Mouse (Mus musculus) erythroid progenitor cell, adult 5-6 weeks (primary cell): ENCODE data around the gene Bend4. TPM values are rescaled to one million over a fixed set of nuclear protein-coding genes. Genes with fewer than 3 reads are reported as not detected.

ENCODE experiments used
- ATAC-seq: replicated peaks from 2 replicates; pipeline ENCODE4 v1.8.0; 2016; ENCODE audit warnings: moderate number of reproducible peaks, mild to moderate bottlenecking, moderate TSS enrichment, inconsistent platforms; ENCODE audit not compliant: poor library complexity, low FRiP score, severe bottlenecking
- total RNA-seq, 2 experiments: library from RNA; stranded (forward) in 1 of 2; stranded (reverse) in 1 of 2; fragments of 150-400 nt in 1 of 2; fragments of 186-747, 209-891 nt in 1 of 2; gene quantifications; 2 replicates each; pipeline versions ENCODE4 v1.2.3 to v1.2.4; 2015 to 2017; ENCODE audit warnings: low replicate concordance in 2 of 2

The Bend4 gene
- total RNA-seq, 2 experiments from 2014 or later, result 0.08 TPM; not detected in 1

- ATAC-seq, result no peak
These were observed 4.1 kb downstream of the Bend4 start for GRCm38 (mm10) chr5:67423963-67424362.

- no peak for ATAC-seq
These were observed 4.8 kb downstream of the Bend4 start for GRCm38 (mm10) chr5:67423326-67423725.

DNA sequence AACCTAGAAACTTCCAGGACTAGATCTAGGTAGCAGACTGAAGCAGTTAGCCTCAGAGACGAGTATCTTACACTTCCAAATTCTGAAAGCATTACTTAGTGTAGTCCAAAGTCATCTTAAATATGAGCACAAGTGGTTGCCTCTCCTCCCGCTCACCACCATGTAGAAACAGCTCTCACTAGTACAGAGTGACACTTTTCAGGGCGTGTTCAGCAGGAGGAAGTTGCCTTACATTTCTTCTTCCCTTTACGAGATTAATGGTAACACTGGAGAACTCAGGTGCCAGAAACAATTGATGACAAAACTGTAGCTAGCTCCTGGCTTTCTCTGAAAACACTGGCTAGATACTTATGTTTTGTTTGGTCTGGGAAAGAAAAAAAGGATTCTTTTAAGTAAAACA, 8.7 kb downstream of the Bend4 start:
- ATAC-seq, result no peak

DNA sequence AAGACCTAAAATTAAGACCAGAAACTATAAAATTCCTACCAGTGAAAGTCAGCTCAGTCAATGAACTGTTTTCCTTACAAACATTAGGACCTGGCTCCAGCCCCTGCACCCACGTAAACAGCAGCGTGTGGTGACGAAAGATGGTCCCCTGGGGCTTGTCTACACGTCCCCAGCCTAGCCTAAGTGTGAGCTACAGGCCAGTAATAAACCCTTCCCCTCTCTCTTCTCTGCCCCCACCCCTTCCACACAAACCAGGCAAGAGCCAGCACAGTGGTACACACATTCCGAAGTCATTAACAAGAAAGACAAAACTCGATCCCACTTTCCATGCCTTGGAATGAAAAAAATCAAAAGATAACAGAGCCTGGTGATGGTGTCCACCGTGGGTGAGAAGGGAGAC, 16.6 kb downstream of the Bend4 start:
- no peak for ATAC-seq

DNA sequence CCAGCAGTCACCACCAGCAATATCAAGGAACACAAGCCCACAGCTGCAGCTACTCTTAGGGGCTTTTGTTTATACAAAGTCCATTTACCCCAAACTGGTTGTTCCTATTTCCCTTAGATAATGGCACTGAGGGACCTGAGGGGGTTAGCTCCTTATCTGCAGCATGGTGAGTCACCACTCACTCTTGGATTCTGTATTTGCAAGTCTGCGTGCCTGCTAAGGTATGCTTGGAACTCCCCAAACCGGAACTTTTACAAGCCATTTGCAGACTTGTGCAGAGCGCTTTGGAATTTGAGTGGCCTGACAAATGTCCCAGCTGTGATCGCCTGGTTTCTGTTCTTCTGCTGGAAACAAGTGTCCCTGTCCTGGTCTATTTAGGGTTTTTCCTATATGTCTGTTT, 17.7 kb downstream of the Bend4 start:
- ATAC-seq, result no peak

DNA sequence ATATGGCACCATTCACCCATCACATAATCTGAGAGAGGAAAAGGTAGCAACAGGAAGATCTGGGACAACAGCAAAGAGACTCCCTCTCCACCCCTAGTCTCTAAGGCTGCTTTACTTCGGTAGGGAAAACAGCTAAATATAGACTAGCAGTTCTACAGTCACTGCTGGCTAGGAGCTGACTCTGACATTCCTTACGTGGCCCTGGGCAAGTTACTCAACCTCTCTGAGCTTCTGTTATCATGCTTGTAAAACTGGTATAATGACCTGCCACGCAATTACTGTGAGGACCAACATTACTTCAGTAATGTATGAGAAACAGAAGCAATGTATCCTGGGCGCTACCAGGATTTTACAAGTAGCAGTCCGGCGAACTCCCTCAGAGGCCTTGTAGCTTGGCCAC, 19.7 kb downstream of the Bend4 start:
- ATAC-seq, result no peak

- no peak for ATAC-seq
These were observed 23.2 kb downstream of the Bend4 start for GRCm38 (mm10) chr5:67404919-67405318.

DNA sequence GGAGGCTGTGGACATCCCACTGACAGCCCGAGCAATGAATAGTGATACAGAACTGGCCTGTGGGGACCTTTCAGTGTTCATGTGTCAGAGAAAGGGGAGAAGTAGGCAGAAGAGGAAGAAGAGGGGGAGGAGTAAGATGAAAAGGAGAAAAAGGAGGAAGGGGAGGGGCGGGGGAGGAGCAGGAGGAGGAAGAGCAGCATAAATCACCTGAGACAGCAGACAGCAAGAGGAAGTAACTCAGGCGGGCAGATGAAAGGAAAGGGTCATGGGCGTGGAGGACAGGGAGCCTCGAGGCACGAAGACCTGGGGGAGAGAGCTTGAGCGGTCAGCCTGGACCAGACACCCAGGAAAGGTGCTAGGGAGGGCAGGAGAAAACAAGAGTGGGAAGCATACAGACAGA, 23.7 kb downstream of the Bend4 start:
- 0 out of 2 replicates have a peak, but pooled peaks have one; percentile 25 for ATAC-seq

GRCm38 (mm10) chr5:67401612-67402011, 26.5 kb downstream of the Bend4 start:
- no peak for ATAC-seq

DNA sequence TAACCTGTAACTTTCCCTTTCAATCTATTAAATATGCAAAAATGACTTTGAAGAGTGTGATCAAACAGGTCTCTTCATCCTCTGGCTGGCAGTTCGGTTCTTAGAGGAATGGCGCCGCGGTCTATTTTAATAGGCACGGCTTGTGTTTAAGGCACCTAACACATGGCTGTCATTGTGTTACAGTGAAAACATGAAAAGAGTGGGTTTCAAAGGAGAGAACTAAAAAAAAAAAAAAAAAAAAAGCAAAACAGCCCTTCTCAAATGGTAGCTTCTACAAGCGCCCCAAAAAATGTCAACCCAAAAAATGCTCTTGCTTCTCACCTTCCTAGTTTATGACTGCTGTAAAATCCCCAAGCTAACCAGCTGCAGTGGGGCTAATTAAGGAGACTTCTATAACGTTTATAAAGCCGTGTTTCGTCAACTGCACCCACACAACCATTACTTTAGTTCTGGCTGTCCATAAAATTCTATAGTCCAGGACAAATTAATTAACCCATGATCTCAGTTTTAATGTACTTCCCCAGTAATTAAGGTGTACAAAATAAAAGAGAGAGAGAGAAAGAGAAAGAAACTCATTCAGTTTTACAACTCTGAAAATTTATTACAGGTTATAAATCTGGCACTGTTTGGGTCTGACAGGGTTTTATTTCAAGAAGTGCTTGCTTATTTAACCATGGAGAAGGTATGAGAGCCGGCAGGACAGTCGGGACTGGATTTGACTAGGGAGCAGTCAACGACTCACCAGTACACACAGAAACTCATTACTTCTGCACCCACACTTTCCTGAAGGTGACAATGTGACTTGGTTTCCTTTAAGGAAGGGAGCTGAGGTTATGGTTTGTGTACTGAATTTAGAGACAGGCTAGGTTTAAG, 27.3 kb downstream of the Bend4 start:
- no peak for ATAC-seq

- no peak for ATAC-seq
These were observed 28.1 kb downstream of the Bend4 start for GRCm38 (mm10) chr5:67399876-67400607.

DNA sequence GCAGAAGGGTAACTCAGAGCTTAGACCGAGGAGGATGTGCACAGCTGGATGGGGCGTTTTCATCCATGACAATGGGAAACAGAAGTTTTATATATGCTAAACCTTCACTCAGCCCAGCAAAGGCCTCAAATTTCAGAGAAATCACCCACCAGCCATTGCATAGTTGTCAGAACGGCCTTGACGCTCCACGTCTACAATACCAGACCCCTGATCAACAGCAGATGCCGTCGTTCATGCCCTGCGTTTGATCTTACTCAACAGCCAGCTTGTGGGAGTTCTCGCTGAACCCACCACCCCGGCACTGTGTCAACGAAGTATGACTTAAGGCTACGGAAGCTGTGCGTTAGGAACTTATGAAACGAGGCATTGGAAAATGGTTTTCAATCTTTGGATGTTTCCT, 30.9 kb downstream of the Bend4 start:
- no peak for ATAC-seq

DNA sequence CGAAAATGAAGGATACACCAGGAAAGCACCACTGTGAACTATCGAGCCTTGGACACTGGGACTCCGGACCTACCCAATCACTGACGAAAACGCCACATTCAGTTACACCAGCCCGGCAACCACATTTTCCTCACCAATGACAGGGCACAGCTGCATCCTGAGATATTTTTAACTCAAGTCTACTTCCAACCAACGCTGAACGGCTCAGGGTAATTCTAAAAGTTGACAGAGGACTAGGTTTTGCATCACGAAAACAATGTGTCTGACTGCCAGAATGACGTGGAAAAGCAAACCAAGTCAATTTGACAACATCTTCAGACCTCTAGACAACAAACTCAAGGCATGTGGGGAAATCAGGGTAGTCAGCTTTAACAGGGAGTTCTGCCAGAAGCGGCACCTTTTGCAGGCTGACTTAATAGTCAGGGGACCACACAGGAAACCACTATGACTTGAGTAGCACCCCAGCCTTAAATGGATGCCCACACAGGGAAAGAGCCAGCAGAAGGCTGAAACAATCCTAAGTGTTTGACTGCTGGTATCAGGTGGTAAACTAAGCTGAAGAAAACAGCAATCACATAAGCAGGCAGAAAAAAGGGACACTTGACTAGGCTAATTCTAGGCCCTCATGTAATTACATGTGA, 32.8 kb downstream of the Bend4 start:
- ATAC-seq, result no peak

DNA sequence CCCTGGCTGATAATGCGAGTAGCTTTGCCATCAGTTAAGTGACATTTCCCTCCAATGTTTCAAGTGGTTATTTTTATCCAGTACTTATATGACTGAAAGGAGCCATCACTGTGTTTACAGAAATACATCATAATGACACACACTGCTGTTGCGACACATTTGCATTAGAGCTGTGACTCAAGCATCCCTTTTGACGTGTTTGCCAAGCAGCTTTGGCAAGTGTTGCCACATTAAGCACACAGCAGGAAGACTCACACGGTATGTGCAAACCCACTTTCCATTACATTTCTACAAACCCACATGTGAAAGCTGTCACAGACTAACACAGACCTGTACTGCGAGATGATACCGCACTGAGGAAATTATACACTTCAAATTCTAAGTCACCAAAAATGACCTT, 34.2 kb downstream of the Bend4 start:
- no peak for ATAC-seq

GRCm38 (mm10) chr5:67382556-67382955, 45.6 kb downstream of the Bend4 start:
- ATAC-seq, result no peak

DNA sequence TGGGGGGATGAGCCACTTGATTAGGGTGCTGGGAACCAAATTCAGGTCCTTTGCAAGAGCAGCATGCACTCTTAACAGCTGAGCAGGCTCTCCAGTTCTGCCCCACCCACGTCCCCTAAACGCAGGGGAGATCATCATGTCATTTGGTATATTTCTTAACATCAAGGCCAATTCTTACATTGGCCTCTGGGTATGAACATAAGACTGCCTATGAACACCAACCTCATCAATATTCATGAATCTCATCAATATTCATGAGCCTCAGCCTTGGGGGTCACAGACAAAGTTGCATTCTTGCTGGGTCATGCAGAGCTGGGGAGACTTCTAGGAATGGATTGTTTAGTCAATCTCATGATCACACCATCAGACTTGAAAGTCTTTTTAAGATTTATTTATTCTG, 46.4 kb downstream of the Bend4 start:
- no peak for ATAC-seq

DNA sequence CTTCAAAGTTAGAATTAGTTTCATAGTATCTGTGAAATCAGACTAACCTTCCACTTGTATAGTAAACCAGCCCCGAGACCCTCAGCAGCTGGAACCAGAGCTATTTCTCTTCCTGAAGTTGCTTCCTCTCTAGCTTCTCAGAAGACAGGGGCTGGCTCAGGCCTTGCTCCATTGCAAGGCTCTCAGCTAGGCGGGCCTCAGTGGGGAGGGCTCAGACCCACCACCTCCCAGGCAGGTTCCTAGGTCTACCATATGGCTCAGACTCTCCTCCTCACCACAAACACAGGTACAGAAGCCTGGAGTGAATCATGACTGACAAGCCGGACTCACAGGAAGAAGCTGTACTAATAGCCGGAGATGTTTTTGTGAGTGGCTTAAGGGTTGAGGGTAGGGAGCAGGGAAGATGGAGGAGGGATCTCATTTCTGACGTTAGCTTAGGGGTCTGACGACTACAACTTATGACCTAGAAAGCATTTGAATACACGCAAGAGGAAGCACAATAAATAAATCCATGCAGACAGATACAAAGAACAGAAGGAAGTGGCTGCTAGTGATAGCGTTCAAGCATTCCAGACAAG, 51.0 kb downstream of the Bend4 start:
- no peak for ATAC-seq

- ATAC-seq, result no peak
These were observed 65.2 kb downstream of the Bend4 start for GRCm38 (mm10) chr5:67362931-67363330.

GRCm38 (mm10) chr5:67362316-67362715, 65.8 kb downstream of the Bend4 start:
- no peak for ATAC-seq

GRCm38 (mm10) chr5:67348949-67349348, 79.2 kb downstream of the Bend4 start:
- no peak for ATAC-seq
